Mouse (Mus musculus) thymus, adult 2 months (tissue): ENCODE results near the gene Lsp1.

Experiments
- CTCF ChIP-seq: fragments of 200-500 bp; IDR thresholded peaks from 2 replicates; pipeline ENCODE4 v1.5.1; 2012; ENCODE audit warnings: mild to moderate bottlenecking, control low read depth, low read length, moderate library complexity, borderline replicate concordance; ENCODE audit not compliant: control insufficient read depth, poor library complexity, insufficient read depth; ENCODE audit errors: extremely low read depth
- POLR2A ChIP-seq: fragments of 200-500 bp; IDR thresholded peaks from 2 replicates; pipeline ENCODE4 v1.6.1; 2012; ENCODE audit warnings: mild to moderate bottlenecking, low read length, control low read depth, moderate library complexity; ENCODE audit not compliant: control insufficient read depth, poor library complexity, insufficient read depth; ENCODE audit errors: extremely low read depth

- TF ChIP-seq CTCF, result no peak
- TF ChIP-seq POLR2A, result no peak
Measured at GRCm38 (mm10) chr7:142506501-142506900, 45.9 kb downstream of the Lsp1 start.
